Mouse (Mus musculus) heart, embryonic 10.5 days (tissue): Measurements from ENCODE around the gene 9130213A22Rik. TPM values are rescaled to one million over a fixed set of nuclear protein-coding genes. Genes with fewer than 3 reads are reported as not detected.
"Not testable (repeated sequence)": the region's sequence is repeated elsewhere in the genome, so short reads cannot be mapped to it uniquely, and the experiment has no call there.

Source experiments
- DNase-seq: peaks from one replicate; pipeline ENCODE4 v3.0.0-alpha.2; 2017; ENCODE audit warnings: low spot score
- H3K27ac ChIP-seq: fragments of 300-500 bp; sonication (generic); 2 replicates; pipeline ENCODE4 v1.5.1; 2016; ENCODE audit warnings: mild to moderate bottlenecking
- H3K27me3 ChIP-seq: fragments of 300-500 bp; sonication (generic); 2 replicates; pipeline ENCODE4 v1.6.1; 2016; ENCODE audit warnings: mild to moderate bottlenecking; ENCODE audit not compliant: poor library complexity, insufficient read depth, severe bottlenecking
- H3K36me3 ChIP-seq: fragments of 300-500 bp; sonication (generic); 2 replicates; pipeline ENCODE4 v1.6.1; 2016; ENCODE audit warnings: mild to moderate bottlenecking, moderate library complexity
- H3K4me1 ChIP-seq: fragments of 300-500 bp; sonication (generic); 2 replicates; pipeline ENCODE4 v1.6.1; 2016; ENCODE audit warnings: mild to moderate bottlenecking
- H3K4me3 ChIP-seq: fragments of 300-500 bp; sonication (generic); 2 replicates; pipeline ENCODE4 v1.5.1; 2016; ENCODE audit warnings: mild to moderate bottlenecking, moderate library complexity
- H3K9me3 ChIP-seq: fragments of 300-500 bp; sonication (generic); 2 replicates; pipeline ENCODE4 v1.6.1; 2016; ENCODE audit warnings: mild to moderate bottlenecking, moderate library complexity
- WGBS: fragments of 180-500 bp; shearing (Covaris S2); methylation state at CpG from one replicate; pipeline ENCODE4 v1.1.7; 2016; 5-methylcytosine and 5-hydroxymethylcytosine counted together
- polyA plus RNA-seq: library from polyadenylated mRNA; unstranded; fragments of >200 nt; fragmentation: Nextera tagmentation; extraction: Ambion mirVana; gene quantifications from 2 replicates; pipeline ENCODE4 v1.2.1, GENCODE M21; 2016

The 9130213A22Rik gene
- polyA plus RNA-seq, 1 experiment from 2014 or later: 0.16 TPM

DNA sequence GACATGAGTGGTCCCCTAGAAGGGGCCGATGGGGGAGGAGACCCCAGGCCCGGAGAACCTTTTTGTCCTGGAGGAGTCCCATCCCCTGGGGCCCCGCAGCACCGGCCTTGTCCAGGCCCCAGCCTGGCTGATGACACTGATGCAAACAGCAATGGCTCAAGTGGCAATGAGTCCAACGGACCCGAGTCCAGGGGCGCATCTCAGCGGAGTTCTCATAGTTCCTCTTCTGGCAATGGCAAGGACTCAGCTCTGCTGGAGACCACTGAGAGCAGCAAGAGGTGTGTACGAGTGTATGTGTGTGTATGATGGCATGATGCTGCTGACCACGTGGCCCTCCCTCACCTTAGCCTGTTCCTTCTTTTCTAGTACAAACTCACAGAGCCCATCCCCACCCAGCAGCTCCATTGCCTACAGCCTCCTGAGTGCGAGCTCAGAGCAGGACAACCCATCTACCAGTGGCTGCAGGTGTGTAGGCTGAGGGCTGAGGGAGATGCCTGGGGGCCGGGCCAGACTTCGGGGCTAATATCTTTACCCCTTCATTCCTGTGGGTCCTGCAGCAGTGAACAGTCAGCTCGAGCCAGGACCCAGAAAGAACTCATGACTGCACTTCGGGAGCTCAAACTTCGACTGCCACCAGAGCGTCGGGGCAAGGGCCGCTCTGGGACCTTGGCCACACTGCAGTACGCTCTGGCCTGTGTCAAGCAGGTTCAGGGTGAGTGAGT, 21.6 kb downstream of the 9130213A22Rik start:
- Histone ChIP-seq H3K27me3 (no peaks in the 10 kb centered on the region), H3K4me1 (peaks cover 54% of the 10 kb centered on the region), H3K27ac (peak overlapping the region; percentile 90), H3K36me3 (peaks cover 54% of the 10 kb centered on the region), H3K4me3 (peak overlapping the region; percentile 73), H3K9me3 (no peaks in the 10 kb centered on the region)
- 89% methylated on average over 20 of the region's 20 CpGs for WGBS
- no peak for DNase-seq

DNA sequence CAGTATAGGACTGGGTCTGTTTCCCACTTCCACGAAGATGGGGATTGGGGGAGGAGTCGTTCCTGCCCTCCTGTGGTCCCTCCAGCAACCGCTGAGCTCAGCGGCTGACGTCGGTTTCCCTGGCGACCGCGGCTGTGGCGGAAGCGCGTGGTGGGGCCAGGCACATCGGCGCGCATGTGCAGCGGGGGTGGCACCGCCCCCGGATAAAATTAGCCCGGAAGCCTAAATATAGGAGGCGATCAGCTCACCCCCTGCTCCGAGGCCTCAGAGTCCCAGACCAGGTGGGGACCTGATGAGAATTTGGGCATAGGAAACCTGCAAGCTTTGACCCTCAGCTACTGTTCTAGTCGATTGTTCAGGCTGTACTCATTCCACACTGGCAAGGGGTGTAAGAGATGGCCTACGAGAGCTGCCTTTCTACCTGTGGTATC, 22.5 kb downstream of the 9130213A22Rik start:
- Histone ChIP-seq H3K36me3 (peaks cover 46% of the 10 kb centered on the region), H3K27me3 (no peaks in the 10 kb centered on the region), H3K4me1 (peaks cover 56% of the 10 kb centered on the region), H3K27ac (peak overlapping the region; percentile 90), H3K4me3 (peak overlapping the region; percentile 73), H3K9me3 (no peaks in the 10 kb centered on the region)
- DNase-seq: peak; percentile 96
- WGBS: under 1% methylated on average over 23 of the region's 23 CpGs

DNA sequence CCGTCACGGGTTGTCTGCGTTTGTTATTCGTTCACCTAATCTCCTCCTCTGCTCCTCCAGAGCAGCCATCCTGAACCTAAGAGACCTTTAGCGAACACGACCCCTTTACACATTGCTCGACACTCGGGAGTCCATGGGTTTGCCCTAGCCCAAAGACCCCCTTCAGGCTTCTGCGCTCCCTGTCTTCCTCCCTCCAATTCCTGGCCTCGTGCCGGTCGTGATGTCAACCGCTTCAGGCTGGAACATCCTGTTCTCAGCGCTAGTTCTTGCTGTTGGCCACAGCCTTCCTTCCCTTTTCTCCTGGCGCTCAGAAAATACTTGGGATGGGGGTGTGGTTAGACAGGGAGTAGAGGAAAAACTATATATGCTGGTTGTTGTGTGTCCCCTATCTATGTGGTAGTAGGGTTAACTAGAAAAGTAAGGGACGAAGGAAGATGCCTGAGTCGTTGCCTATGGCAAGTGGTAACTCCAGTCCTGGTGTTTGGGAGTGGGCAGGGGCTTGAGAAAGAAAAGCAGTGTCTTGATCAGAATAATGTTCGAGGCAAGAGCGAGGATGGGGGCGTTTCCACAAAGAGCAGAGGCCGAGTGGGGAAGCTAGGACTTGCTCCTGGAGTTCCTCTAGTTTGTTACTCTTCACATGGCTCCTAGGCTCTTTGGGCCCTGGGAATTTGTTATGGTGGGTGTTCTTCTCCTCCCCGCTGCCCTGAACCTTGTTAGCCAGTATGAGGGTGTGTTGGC, 23.0 kb downstream of the 9130213A22Rik start:
- no peaks in the 10 kb centered on the region for H3K27me3 ChIP-seq
- H3K4me3 ChIP-seq: peak overlapping the region; percentile 73
- H3K27ac ChIP-seq: peak overlapping the region; percentile 90
- peaks cover 40% of the 10 kb centered on the region for H3K36me3 ChIP-seq
- 2% methylated on average over 22 of the region's 22 CpGs for WGBS
- no peak for DNase-seq
- no peaks in the 10 kb centered on the region for H3K9me3 ChIP-seq
- peaks cover 56% of the 10 kb centered on the region for H3K4me1 ChIP-seq

DNA sequence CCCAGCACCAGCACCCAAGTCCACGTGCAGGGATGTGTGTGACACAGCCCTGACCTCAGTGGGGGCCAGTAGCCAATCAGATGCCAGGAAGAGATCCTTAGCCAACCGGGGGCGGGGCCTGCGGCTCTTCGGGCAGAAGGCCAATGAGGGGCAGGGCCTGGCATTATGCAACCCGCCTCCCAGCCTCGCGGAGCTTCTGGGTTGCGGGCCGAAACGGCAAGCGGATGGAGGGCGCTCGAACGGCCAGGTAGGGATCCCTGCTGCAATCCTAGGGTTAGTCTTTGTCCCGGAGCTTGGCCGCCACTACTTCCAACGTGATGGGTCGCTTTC, 23.7 kb downstream of the 9130213A22Rik start:
- under 1% methylated on average over 19 of the region's 19 CpGs for WGBS
- Histone ChIP-seq H3K4me3 (peak overlapping the region; percentile 73), H3K9me3 (no peaks in the 10 kb centered on the region), H3K27ac (peak overlapping the region; percentile 90), H3K4me1 (peaks cover 56% of the 10 kb centered on the region), H3K36me3 (peaks cover 34% of the 10 kb centered on the region), H3K27me3 (no peaks in the 10 kb centered on the region)
- peak; percentile 98 for DNase-seq

DNA sequence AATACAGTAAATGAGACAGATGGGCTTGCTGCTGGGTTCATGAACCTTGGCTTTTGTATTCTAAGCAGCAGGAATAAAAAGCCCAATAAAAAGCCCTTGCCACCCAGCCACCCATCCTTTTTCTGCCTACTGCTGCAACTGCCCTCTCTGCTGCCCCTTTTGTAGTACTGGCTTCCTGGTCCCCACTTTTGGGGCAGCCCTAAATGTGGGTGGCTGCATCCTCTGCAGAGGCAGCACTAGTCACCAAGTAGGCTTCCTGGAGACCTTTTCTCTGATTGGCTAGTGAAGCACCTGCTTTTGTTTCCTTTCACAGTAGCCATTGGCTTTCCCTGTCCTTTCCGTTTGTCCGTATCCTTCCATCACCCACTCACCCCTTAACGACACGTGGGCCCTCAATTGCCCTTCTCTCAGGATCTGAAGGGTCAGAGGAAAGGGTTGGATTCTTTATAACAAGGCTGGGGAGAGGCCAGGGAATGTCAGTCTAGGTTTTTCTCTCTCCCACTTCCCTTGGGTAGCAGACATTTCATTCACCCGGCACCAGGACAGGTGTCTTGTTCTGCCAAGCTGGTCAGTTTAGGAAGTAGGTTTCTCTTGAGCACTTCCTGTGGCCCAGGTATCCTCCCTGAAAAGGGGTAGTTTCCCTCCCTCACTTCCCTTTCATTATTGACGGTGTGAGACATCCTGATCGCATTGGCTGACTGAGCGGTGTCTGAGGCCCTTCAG, 24.2 kb downstream of the 9130213A22Rik start:
- no peaks in the 10 kb centered on the region for H3K27me3 ChIP-seq
- DNase-seq: no peak
- peak overlapping the region; percentile 90 for H3K27ac ChIP-seq
- peaks cover 28% of the 10 kb centered on the region for H3K36me3 ChIP-seq
- no peaks in the 10 kb centered on the region for H3K9me3 ChIP-seq
- H3K4me1 ChIP-seq: peaks cover 56% of the 10 kb centered on the region
- WGBS: 27% methylated on average over 8 of the region's 8 CpGs
- peak overlapping the region; percentile 73 for H3K4me3 ChIP-seq

DNA sequence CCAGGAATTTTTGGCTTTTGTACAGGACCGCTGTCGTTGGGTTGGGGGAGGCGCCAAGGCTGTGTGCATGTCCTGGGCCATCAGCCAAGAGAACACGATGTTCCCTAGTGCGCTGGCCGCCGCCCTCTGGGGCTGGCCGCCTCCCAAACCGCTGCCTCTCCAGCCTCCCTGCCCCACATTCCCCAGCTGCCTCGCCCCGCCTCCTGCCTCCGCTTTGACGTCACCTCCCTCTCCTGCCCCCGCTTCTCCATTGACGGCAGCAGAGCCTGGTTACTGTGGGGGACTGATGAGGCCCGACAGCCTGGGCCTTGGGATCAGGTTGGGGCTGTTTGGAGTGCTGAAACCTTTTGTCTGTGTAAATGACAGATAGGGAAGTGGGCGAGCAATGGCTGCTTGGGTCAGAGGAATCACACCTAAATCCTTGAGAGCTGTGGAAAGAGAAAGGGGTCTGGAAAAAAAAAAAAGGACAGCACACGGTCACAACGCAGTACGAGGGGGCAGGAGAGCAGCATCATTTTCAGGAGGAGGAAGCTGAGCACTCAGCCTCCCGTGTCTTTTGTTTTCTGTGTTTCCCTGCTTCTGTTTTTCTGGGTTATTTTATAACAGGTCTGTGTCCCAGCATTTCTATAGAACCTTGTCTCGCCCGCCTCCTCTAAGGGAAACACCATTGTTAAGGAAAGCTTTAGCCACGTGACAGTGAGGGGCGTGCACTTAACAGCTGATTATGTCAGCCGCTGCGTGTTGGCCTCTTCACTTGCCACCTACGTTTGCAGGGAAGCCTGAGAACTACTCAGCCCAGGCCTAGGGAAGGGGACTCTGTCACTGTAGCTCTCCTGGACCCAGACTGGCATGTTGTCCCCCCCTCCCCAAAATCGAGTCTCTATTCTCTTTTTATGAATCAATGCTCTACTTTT, 25.1 kb downstream of the 9130213A22Rik start:
- Histone ChIP-seq H3K27ac (peak overlapping the region; percentile 90), H3K9me3 (no peaks in the 10 kb centered on the region), H3K27me3 (no peaks in the 10 kb centered on the region), H3K4me1 (peaks cover 56% of the 10 kb centered on the region), H3K4me3 (peak overlapping the region; percentile 73), H3K36me3 (peaks cover 26% of the 10 kb centered on the region)
- DNase-seq: peak; percentile 98
- 2% methylated on average over 29 of the region's 29 CpGs for WGBS

DNA sequence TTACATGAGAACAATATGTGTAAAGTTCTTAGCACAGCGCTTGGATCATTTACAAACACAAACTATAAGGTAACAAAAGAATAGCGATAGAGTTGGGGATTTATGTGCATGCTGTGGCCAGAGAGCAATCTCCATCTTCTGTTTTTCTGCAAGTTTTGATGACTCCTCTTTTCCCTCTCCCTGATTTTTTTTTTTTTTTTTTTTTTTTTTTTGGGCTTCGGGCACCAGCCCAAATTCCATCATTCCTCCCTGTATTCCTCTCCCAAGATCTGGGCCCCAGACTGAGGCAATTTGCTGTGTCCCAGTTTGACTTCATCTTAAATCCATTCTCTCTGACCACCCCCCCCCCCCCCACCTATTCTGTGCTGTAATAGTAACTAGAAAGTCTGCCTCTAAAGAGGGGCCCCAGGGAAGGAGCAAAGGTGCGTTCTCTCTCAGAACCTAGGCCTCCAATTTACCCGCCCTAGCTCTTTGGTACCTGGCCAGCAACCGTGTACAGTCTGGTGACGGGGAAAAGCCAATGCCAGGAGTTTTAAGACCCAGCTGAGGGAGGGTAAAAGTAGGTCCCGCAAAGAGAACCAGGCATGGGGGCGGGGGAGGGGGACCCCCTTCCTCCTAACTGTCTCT, 25.9 kb downstream of the 9130213A22Rik start:
- H3K4me3 ChIP-seq: peak overlapping the region; percentile 73
- DNase-seq: no peak
- H3K27ac ChIP-seq: peak overlapping the region; percentile 90
- peaks cover 63% of the 10 kb centered on the region for H3K4me1 ChIP-seq
- no peaks in the 10 kb centered on the region for H3K9me3 ChIP-seq
- H3K36me3 ChIP-seq: peaks cover 25% of the 10 kb centered on the region
- WGBS: 12% methylated on average over 7 of the region's 9 CpGs
- H3K27me3 ChIP-seq: no peaks in the 10 kb centered on the region

DNA sequence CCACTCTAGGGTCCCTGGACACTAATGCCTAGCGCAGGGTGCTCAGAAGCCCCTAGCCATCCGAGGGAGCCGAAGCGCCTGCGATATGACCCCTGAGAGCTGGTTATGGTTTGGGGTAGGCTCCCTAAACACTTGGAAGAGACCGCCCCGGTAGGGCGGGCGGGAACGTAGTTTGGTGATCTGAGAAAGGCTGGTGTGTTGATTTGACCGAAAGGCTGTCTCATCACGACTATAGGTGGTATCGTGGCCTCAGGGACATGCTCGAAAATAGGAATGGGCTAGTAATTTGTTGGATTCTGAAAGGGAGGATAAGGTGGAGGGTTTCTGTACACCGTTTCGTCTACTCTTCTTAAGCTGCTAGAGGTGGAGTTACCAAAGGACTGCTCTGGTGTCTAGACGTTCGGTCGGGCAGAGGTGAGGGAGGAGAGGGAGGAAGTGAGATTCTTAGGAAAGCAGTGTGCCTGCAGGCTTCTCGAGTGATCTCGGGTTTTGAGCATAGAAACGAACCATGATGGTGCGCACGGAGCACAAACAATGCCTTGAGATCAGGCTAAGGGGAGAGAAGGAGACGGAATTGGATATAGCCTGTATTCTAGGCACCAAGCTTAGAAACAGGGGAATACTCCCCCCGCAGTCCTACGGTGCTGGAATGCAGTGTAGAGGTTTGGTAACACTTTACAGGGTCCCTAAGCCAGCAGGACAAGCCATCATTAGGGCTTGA, 26.7 kb downstream of the 9130213A22Rik start:
- peaks cover 62% of the 10 kb centered on the region for H3K4me1 ChIP-seq
- no peaks in the 10 kb centered on the region for H3K9me3 ChIP-seq
- H3K27ac ChIP-seq: peak overlapping the region; percentile 90
- H3K4me3 ChIP-seq: peak overlapping the region; percentile 73
- H3K27me3 ChIP-seq: no peaks in the 10 kb centered on the region
- 2% methylated on average over 27 of the region's 27 CpGs for WGBS
- DNase-seq: no peak
- H3K36me3 ChIP-seq: peaks cover 25% of the 10 kb centered on the region

DNA sequence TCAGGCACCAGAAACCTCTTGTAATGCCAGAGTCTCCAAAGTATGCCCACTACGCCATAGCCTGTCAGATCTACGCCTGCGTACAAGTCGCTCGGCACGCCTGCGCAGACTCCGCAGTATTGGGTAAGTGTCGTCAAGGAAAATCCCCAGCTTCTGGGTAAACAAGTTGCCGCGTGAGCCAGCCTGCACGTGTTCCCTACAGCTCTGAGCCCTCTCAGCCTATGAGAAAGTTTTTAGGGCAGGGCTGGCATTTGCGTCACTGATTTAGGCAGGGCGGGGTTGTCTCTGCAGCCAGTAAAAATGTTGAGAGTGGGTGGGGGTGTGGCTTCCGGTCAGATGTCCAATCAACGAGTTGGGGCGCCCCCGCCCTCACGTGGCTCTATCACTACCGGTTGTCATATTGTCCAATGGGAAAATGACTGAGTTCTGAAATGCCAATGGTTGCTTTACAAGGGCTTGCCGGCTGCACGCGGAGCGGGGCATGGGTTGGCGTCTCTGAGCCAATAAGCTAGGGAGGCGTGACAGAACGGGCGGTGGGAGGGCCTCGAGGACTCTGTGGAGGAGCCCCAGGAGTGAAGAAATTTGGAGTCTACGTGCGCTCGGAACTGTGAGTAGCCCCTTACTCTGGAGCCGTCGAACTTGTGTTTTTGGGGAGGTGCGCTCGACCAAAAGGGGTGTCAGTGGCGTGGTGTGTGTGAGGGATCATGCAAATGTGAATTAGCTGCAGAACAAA, 27.5 kb downstream of the 9130213A22Rik start, which contains the start of gene Per1:
TSS of gene Per1 (plus strand) at position 521 of the 733 bp plus-strand sequence.
- Histone ChIP-seq H3K9me3 (no peaks in the 10 kb centered on the region), H3K36me3 (peaks cover 30% of the 10 kb centered on the region), H3K27me3 (no peaks in the 10 kb centered on the region), H3K4me1 (peaks cover 62% of the 10 kb centered on the region), H3K4me3 (peak within 1 kb of the TSS; percentile 73), H3K27ac (peak within 1 kb of the TSS; percentile 90)
- peak; percentile 100 for DNase-seq
- WGBS: under 1% methylated on average over 37 of the region's 37 CpGs

DNA sequence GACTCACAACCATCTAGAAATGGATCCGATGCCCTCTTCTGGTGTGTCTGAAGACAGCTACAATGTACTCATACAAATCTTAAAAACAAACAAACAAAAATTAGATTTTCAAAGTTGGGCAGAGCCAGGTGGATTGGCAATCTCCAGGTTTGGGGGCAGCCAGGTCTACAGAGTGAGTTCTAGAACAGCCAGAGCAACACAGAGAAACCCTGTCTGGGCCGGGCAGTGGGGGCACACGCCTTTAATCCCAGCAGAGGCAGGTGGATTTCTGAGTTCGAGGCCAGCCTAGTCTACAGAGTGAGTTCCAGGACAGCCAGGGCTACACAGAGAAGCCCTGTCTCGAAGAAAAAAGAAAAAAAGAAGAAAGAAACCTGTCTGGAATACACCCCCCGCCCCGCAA, 28.5 kb downstream of the 9130213A22Rik start:
- not testable (repeated sequence) for H3K9me3 ChIP-seq, DNase-seq, H3K27me3 ChIP-seq
- Histone ChIP-seq H3K36me3 (peaks cover 35% of the 10 kb centered on the region), H3K27ac (peak overlapping the region; percentile 90; the same call in 1 of the 2 replicates), H3K4me3 (peak overlapping the region; percentile 73), H3K4me1 (peaks cover 63% of the 10 kb centered on the region)
- WGBS: 83% methylated on average over 7 of the region's 7 CpGs

DNA sequence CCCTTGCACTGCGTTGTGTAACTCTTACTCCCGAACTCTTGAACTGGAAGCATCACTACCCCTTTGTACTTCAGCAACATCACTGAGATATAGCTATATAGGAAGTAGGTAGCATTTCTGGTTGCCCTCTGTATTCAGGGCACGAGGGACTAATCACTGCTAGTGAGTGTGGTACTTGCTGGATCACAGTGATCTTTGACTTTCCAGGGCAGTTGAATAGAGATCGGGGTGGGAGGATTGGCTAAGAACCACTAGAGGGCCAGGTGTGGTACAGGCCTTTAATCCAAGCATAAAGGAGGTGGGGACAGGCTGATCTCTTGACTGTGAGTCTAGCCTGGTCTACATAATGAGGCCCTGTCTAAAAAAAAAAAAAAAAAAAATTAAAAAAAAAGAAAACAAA, 29.5 kb downstream of the 9130213A22Rik start:
- DNase-seq: no peak
- H3K27ac ChIP-seq: no peak overlapping the region
- 0 out of 2 replicates have a peak overlapping the region, but pooled peaks have one; percentile 18 for H3K4me3 ChIP-seq
- no peaks in the 10 kb centered on the region for H3K9me3 ChIP-seq
- 89% methylated on average over 4 of the region's 4 CpGs for WGBS
- H3K27me3 ChIP-seq: no peaks in the 10 kb centered on the region
- peaks cover 61% of the 10 kb centered on the region for H3K4me1 ChIP-seq
- H3K36me3 ChIP-seq: peaks cover 38% of the 10 kb centered on the region
